Mouse (Mus musculus) ovary, postnatal 14 days (tissue): ENCODE results near the gene Ppp2r5e.

Experiments used
- DNase-seq: peaks from one replicate; pipeline ENCODE4 v3.0.0; 2022; ENCODE audit warnings: low spot score

Ppp2r5e gene

GRCm38 (mm10) chr12:75577255-75577654 is 18.8 kb downstream of the Ppp2r5e start:
- no peak for DNase-seq

DNA sequence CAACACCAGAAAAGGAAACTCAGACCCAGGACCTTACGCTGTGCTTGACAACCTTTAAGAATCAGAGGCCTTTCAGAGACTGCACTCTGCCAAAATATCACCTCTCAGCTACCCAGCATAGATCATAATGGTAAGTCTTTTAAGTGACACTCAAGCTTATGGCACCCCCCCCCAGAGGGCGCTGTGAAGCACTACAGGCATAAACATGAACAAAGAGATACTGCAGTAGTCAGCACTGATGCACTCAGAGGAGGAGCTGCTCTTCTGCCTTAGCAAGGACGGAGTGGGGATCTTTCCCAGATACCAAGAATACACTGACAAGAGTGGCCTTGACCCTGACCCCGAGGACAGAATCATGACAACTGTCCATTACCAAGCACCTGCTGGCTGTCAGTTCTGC is 23.8 kb downstream of the Ppp2r5e start:
- DNase-seq: no peak

DNA sequence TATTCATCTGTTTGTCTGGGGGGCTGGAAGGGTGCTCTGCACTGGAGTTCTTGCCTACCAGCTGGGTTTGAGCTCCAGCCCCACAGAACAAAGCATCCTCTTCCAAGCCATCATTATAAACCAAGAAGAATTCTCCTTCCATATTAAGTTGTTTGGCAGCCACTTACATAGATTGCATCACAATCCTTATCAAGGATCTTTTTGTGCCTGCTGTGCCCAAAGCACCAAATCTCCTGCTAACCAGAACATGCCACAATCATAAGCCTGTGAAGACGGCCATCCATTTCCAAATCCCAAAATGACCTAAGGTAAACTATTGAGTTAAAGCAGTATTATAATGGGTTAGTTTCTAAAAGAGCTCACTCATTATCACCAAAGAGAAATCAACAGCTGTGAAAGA is 25.9 kb downstream of the Ppp2r5e start:
- no peak for DNase-seq

DNA sequence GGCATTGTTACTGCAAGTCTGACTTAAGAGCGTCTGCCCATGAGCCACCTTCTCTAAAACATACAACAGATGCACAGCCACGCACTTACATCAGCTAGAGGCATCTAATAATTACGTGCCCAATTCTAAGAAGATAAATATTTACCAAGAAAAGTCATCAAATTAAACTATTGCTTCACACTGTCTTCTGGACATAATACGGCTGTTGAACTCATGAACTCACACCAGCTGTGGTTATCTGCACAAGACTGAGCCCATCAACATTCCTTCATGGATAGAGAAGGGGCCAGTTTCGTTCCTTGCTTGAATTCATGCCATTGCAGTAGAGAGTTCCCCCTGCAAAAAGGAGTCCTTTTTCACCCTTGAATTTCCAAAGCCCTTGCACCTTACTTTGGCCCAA is 28.3 kb downstream of the Ppp2r5e start:
- DNase-seq: no peak

- no peak for DNase-seq
These were observed 30.3 kb downstream of the Ppp2r5e start for GRCm38 (mm10) chr12:75565756-75566155.

GRCm38 (mm10) chr12:75564498-75564897 is 31.5 kb downstream of the Ppp2r5e start:
- DNase-seq: no peak

- DNase-seq: no peak
These were observed 32.9 kb downstream of the Ppp2r5e start for GRCm38 (mm10) chr12:75562996-75563618.

GRCm38 (mm10) chr12:75560681-75561387 is 35.2 kb downstream of the Ppp2r5e start:
- DNase-seq: no peak

GRCm38 (mm10) chr12:75559196-75559595 is 36.8 kb downstream of the Ppp2r5e start:
- DNase-seq: no peak

DNA sequence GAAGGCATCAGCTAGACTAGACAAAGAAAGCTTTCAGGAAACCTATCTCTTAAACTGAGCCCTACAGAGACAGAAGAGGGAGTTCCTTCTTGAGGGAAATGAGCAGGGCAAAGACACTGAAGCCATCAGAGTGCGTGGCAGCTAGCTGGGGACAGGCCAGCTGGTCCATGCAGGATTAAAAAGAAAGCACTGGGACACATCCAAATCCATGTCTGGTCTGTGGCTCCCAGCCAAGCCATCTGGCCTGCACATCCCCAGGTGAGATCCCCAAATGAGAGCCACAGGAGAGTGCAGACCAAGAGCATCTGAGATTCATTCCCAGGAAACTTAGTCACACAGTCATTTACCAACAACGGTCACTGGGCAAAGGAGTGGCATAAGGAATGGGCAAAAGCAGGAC is 38.2 kb downstream of the Ppp2r5e start:
- no peak for DNase-seq

GRCm38 (mm10) chr12:75555032-75555431 is 41.0 kb downstream of the Ppp2r5e start:
- no peak for DNase-seq

- no peak for DNase-seq
These were observed 43.7 kb downstream of the Ppp2r5e start for GRCm38 (mm10) chr12:75552296-75552695.

- DNase-seq: no peak
These were observed 44.4 kb downstream of the Ppp2r5e start for GRCm38 (mm10) chr12:75551671-75552070.

DNA sequence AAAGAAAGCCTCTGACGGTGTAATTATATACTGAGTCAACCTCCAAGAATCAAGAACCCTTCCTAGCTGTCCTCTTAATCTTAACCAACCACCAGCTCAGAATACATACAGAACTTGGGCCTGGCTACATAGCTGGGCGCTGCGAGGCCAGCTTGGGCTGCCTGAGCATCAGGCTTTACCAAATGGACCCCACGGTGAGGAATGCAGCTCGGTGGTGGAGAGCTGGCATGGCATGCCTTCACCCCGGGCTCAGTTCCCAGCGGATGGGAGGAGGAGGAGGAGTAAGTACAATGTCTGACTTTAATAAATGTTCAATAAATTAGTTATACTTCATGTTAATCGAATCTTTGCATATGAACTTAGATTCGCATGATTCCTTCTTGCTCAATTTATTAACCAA is 47.0 kb downstream of the Ppp2r5e start:
- no peak for DNase-seq

- DNase-seq: no peak
These were observed 48.9 kb downstream of the Ppp2r5e start for GRCm38 (mm10) chr12:75547174-75547573.

GRCm38 (mm10) chr12:75546241-75546640 is 49.8 kb downstream of the Ppp2r5e start:
- DNase-seq: no peak

DNA sequence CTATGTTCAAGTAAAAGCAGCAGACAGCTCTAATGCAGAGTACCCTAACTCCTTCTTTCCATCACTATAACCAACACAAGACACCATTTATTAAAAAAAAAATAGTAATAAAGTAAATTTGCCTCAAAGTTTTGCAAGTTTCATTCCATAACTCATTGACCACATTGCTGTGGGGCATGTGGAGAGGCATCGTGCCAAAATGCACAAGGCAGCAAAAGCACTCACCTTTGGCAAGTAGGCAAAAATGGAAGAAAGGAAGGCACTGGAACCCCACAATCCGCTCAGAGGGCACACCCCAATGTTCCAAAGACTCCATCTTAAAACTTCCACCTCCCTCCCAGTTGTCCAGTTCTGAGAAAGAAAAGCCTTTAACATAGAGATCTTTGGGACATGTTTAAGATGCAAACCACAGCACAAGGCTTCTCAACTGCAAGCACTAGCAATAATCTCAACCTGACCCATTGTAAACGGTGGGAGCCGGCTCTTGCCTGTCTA is 50.6 kb downstream of the Ppp2r5e start:
- DNase-seq: no peak

- no peak for DNase-seq
These were observed 51.4 kb downstream of the Ppp2r5e start for GRCm38 (mm10) chr12:75544666-75545065.

DNA sequence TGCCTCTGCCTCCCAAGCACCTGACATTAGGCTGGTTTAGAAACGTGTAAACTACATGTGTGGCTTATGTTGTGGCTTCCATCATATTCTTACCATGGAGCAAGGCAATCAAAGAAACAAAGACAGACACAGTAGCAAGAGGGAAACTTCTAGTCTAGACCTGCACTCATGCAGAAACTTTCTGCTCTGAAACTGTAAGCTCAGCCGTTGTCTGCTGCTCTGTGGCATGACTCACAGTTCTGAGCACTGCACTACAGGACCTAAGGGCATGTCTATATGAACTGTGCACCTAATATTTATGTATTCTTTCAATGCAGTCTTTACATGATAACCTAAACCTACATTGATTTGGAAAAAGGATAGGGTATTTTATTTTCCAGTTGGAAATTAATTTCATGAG is 51.8 kb downstream of the Ppp2r5e start:
- DNase-seq: no peak

DNA sequence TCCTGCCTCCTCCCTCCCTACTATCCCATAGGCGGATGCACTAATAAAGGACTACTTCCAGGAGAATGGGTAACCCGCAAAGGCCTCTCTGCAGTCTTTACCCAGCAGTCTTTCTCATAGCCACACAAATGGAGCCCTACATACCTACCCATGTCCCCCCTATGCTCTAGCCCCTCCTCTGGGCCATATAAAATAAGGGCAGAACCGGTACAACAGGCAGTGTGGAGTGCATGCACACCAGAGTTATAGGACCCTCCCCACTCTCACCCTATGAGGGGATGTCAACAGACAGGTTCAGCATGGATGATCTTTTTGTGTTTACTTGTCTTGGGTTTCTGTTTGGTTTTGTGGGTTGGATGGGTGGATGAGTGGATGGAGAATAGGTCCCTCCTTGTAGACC is 52.7 kb downstream of the Ppp2r5e start:
- no peak for DNase-seq

GRCm38 (mm10) chr12:75540621-75541171 is 55.3 kb downstream of the Ppp2r5e start:
- no peak for DNase-seq

DNA sequence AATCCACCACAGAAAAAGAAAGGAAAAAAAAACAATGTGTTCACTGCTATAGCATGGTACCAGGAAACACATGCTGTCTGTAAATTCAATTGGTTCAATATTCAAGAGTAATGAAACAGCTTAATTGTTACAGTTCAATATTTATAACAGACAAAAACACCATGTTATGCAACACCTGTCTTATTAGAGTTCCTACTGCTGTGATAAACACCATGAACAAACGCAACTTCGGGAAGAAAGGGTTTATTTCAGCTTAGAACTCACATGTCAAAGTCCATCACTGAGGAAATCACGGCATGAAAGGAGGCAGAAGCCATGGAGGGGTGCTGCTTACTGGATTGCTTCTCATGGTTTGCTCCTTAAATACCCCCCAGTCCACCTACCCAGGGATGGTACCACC is 56.8 kb downstream of the Ppp2r5e start:
- no peak for DNase-seq

DNA sequence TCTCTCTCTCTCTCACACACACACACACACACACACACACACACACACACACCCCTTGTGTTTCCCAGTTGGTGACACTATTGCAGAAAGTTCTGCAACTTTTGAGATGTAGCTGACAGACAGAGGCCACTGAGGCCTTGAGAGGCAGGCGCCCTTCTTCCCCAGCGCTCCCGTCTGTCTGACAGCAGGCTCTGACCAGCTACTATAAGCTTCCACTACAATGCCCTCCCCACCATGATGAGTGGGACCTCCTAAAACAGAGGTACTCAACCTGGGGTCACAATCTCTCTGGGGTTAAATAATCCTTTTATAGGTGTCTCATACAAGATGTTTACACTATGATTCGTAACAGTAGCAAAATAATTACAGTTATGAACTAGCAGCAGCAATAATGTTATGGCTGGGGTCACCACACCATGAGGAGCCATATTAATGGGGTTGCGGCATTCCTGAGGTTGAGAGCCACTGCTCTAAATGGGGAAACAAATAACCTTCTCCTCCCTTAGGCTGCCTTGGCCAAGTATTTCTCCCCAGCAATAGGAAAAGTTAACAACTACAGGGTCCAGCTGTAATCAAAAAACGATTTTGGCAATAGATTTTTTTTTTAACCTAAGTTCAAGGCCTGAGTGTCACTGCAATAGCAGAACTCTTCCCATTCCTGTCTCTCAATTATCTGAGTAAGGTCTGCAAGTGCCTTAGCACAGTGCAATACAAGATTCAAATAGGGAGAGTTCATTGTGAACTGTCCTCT is 58.2 kb downstream of the Ppp2r5e start:
- DNase-seq: no peak
